Mouse (Mus musculus): ENCODE results near the gene Zbtb48.

GRCm38 (mm10) chr4:151994228-151995171, 33.0 kb downstream of the Zbtb48 start:
- TF ChIP-seq CTCF (conservative IDR thresholded peaks at IDR 0.05; ENCODE audit: low read length) (no peak), POU5F1 (IDR thresholded peaks at IDR 0.05; ENCODE audit: borderline replicate concordance, low read length) (no peak)
